Mouse (Mus musculus): ENCODE data around the gene Prpf4b. TPM values are rescaled to one million over a fixed set of nuclear protein-coding genes. Genes with fewer than 3 reads are reported as not detected.
A peak's percentile ranks its signal among the peaks of the same experiment; 100 is the strongest.
"Not testable (repeated sequence)": the region's sequence is repeated elsewhere in the genome, so short reads cannot be mapped to it uniquely, and the experiment has no call there.

The Prpf4b gene
- polyA plus RNA-seq, 1 experiment, result 98.8 TPM

DNA sequence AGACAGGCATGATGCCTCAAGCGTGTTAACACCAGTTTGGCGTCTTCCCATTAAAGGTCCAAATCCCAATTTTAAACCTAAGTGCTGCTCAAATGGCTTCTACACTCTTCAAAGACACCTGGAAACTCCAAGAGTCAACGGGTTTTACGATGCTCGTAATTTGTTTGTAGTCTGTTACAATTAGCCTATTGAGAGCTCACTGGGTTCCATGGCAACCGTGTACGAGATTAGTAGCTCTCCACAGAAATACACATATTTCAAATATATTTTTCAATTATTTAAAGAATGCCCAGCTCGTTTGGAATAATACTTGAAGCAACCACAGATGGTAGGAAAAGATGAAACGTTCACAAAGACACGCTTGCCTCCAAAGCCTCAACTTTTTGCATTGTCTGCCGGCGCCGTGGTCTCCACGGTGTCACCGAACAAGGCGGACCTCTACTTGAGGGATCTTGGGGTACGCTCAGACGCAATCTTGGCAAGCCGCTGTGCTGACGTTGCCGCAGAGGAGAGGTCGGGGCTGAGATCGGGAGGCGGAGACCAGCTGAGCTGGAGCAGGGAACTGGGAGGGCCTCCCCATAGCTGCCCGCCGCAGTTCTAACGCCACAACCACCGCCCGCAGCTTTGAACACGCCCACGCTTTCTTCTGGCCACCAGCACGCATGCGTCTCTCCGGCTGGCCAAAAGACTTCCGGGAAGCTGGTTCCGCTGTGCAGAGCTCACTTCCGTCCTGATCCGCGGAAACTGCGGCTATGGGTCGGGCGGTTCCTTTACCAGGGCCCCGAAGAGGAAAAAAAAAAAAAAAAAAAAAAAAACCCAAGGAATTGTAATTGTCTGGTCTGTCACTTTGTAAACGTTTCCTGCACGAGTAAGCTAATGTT is 1.1 kb upstream of the Prpf4b start:
- TF ChIP-seq POLR2A (IDR thresholded peaks at IDR 0.05; ENCODE audit: borderline replicate concordance, extremely low read depth, insufficient read depth, insufficient read length, poor library complexity, severe bottlenecking) (peak; percentile 70; the same call in 1 of the 2 replicates), CTCF (IDR thresholded peaks at IDR 0.05; ENCODE audit: borderline replicate concordance, extremely low read depth, insufficient read depth, insufficient read length) (no peak)
- DNase-seq (ENCODE audit: low read depth), result peak; percentile 99

DNA sequence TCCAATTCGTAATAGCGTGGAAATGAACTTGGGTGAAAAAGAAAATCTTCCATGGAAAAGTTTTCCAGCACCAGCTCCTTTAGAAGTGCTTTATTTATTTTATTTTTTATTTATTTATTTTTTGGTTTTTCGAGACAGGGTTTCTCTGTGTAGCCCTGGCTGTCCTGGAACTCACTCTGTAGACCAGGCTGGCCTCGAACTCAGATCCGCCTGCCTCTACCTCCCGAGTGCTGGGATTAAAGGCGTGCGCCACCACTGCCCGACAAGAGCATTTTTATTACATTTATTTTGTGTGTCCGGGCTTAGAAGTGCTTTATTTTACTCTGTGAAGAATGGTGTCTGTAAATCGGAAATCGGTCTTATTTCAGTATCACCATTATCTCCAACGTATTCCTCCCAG is 366 bp upstream of the Prpf4b start:
- DNase-seq (ENCODE audit: low read depth), result not testable (repeated sequence)

DNA sequence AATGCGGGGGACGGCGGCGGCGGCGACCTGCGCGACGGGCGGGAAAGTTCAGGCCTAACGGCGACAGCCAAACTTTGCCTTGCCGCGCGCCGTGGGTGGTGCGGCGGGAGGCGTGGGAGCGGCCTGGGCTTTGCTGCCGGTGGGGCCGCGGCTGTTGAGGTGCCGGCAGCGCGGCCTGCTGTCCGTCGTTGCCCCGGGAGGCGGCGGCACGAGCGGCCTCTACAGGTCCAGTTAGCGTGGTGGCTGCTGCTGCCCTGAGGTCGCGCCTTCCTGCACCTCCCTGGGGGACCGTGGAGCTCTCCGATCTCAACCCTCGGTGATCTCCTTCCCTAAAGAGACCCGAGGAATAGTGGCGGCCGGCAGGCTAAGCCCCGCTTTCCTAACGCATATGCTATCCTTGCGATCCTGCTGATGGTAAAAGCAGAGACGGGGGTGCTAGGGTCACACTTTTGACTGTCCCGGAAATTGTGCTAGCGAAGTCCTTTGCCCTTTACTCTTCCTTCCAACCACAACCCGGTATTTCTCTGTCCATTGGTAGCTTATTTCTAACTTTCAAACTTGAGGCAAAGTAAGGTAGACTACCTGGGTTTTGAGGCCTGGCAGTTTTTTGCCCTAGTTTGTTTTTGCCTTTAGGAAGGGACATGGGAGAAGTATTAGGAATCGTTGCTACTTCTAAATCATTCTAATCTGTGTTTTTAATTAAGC is 791 bp downstream of the Prpf4b start:
- peak; percentile 72 for DNase-seq (ENCODE audit: low read depth)
- TF ChIP-seq CTCF (IDR thresholded peaks at IDR 0.05; ENCODE audit: borderline replicate concordance, extremely low read depth, insufficient read depth, insufficient read length) (peak; percentile 36), POLR2A (IDR thresholded peaks at IDR 0.05; ENCODE audit: borderline replicate concordance, extremely low read depth, insufficient read depth, insufficient read length, poor library complexity, severe bottlenecking) (no peak)

- TF ChIP-seq POLR2A (IDR thresholded peaks at IDR 0.05; ENCODE audit: borderline replicate concordance, extremely low read depth, insufficient read depth, insufficient read length, poor library complexity, severe bottlenecking) (no peak), CTCF (IDR thresholded peaks at IDR 0.05; ENCODE audit: borderline replicate concordance, extremely low read depth, insufficient read depth, insufficient read length) (no peak)
- no peak for DNase-seq (ENCODE audit: low read depth)
Measured at GRCm38 (mm10) chr13:34876481-34876880, 1.4 kb downstream of the Prpf4b start.

GRCm38 (mm10) chr13:34892871-34893270 is 17.8 kb downstream of the Prpf4b start:
- no peak for DNase-seq (ENCODE audit: low read depth)
- TF ChIP-seq CTCF (IDR thresholded peaks at IDR 0.05; ENCODE audit: borderline replicate concordance, extremely low read depth, insufficient read depth, insufficient read length) (no peak), POLR2A (IDR thresholded peaks at IDR 0.05; ENCODE audit: borderline replicate concordance, extremely low read depth, insufficient read depth, insufficient read length, poor library complexity, severe bottlenecking) (no peak)

GRCm38 (mm10) chr13:34914614-34915013 is 39.5 kb downstream of the Prpf4b start:
- TF ChIP-seq CTCF (IDR thresholded peaks at IDR 0.05; ENCODE audit: borderline replicate concordance, extremely low read depth, insufficient read depth, insufficient read length) (no peak), POLR2A (IDR thresholded peaks at IDR 0.05; ENCODE audit: borderline replicate concordance, extremely low read depth, insufficient read depth, insufficient read length, poor library complexity, severe bottlenecking) (no peak)
- no peak for DNase-seq (ENCODE audit: low read depth)

- peak; percentile 20 for DNase-seq (ENCODE audit: low read depth)
- no peak for TF ChIP-seq CTCF (IDR thresholded peaks at IDR 0.05; ENCODE audit: borderline replicate concordance, extremely low read depth, insufficient read depth, insufficient read length)
- TF ChIP-seq POLR2A (IDR thresholded peaks at IDR 0.05; ENCODE audit: borderline replicate concordance, extremely low read depth, insufficient read depth, insufficient read length, poor library complexity, severe bottlenecking), result no peak
Measured at GRCm38 (mm10) chr13:34916520-34917167, 41.5 kb downstream of the Prpf4b start.

- TF ChIP-seq POLR2A (IDR thresholded peaks at IDR 0.05; ENCODE audit: borderline replicate concordance, extremely low read depth, insufficient read depth, insufficient read length, poor library complexity, severe bottlenecking) (no peak), CTCF (IDR thresholded peaks at IDR 0.05; ENCODE audit: borderline replicate concordance, extremely low read depth, insufficient read depth, insufficient read length) (no peak)
- DNase-seq (ENCODE audit: low read depth), result no peak
Measured at GRCm38 (mm10) chr13:34924210-34924609, 49.1 kb downstream of the Prpf4b start, which contains the start of the genes Fam217a and 4933417A18Rik. TSS of gene Fam217a (minus strand) at chr13:34924310. TSS of gene 4933417A18Rik (plus strand) at chr13:34924409.

- TF ChIP-seq POLR2A (IDR thresholded peaks at IDR 0.05; ENCODE audit: borderline replicate concordance, extremely low read depth, insufficient read depth, insufficient read length, poor library complexity, severe bottlenecking) (no peak), CTCF (IDR thresholded peaks at IDR 0.05; ENCODE audit: borderline replicate concordance, extremely low read depth, insufficient read depth, insufficient read length) (no peak)
Measured at GRCm38 (mm10) chr13:34934931-34935644, 60.0 kb downstream of the Prpf4b start.

GRCm38 (mm10) chr13:34942370-34942769 is 67.3 kb downstream of the Prpf4b start:
- no peak for TF ChIP-seq POLR2A (IDR thresholded peaks at IDR 0.05; ENCODE audit: borderline replicate concordance, extremely low read depth, insufficient read depth, insufficient read length, poor library complexity, severe bottlenecking)
- no peak for TF ChIP-seq CTCF (IDR thresholded peaks at IDR 0.05; ENCODE audit: borderline replicate concordance, extremely low read depth, insufficient read depth, insufficient read length)
- no peak for DNase-seq (ENCODE audit: low read depth)

More at GRCm38 (mm10) chr13:34934931-34935644, 60.0 kb downstream of the Prpf4b start:
- peak; percentile 73 for DNase-seq (ENCODE audit: low read depth)

DNA sequence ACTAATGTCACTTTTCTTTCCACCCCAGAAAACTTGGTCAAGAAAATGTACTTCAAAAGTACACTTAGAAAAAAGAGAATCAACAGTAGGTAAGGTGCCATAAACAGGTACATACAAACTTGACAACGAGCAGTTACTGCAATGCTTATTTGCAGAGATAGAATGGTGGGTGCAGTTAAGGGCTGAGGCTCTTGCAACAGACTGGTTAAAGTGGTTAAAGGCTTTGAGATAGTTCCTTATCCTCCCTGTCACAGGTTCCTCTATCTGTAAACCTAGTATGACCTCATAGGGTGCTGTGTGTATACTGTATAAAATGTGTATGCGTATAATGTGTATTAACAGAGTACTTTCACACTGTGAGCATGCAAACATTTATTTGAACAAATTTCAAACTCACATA is 76.3 kb downstream of the Prpf4b start:
- DNase-seq (ENCODE audit: low read depth), result not testable (repeated sequence)

Other genes with a start within 250 kb of the Prpf4b start
- gene Pxdc1, start 221.8 kb upstream of the Prpf4b start, polyA plus RNA-seq (2012; rRNA removed), result 7.9 and 9.9 TPM in 2 replicates
- 0.07 TPM in 1 of 2 replicates, not detected in the other for gene Fam50b, start 140.5 kb upstream of the Prpf4b start, polyA plus RNA-seq (2012; rRNA removed)
- gene Fam217a, start 49.0 kb downstream of the Prpf4b start, polyA plus RNA-seq (2012; rRNA removed), result 0.40 and 0.85 TPM in 2 replicates
- not detected in 2 replicates for gene 4933417A18Rik, start 49.1 kb downstream of the Prpf4b start, polyA plus RNA-seq (2012; rRNA removed)
- gene Eci3, start 88.5 kb downstream of the Prpf4b start, polyA plus RNA-seq (2012; rRNA removed), result 0.11 and 0.16 TPM in 2 replicates
- 84.8 and 85.1 TPM in 2 replicates for gene Eci2, start 151.8 kb downstream of the Prpf4b start, polyA plus RNA-seq (2012; rRNA removed)

Data from brain, embryonic 14.5 days (tissue).